Mouse (Mus musculus): ENCODE data around the gene Pqlc3.

DNA sequence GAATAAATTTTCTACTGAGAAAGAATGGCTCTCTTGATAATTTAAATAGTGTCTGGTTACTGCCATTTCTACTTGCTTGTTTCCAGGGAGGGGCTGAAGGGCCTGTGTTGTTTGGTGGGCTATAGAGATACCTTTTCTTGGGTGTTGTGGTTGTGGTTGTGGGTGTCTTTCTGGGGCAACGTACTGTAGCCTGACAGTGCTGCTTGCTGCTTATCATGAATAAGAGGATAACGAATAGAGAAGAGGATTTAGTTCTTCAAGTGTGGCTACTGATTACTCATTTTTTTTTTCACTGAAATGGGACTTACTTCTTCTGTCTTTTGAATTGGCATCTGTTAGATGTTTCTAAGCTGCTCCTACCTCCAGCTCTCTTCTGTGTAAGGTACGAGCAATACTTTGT, 58.2 kb downstream of the Pqlc3 start:
- no peak for TF ChIP-seq CTCF (conservative IDR thresholded peaks at IDR 0.05; ENCODE audit: low read length)
- no peak for TF ChIP-seq POU5F1 (IDR thresholded peaks at IDR 0.05; ENCODE audit: borderline replicate concordance, low read length)
